Mouse (Mus musculus) splenic B cell, adult 2 months (primary cell): ENCODE data around the gene Ccdc33.

ENCODE experiments used
- DNase-seq: peaks from one replicate; pipeline ENCODE4 v3.0.0-alpha.2; 2011; ENCODE audit warnings: low read depth, low spot score
- H3K27me3 ChIP-seq: 2 replicates; pipeline ENCODE4 v1.6.1; 2012; ENCODE audit warnings: mild to moderate bottlenecking, low read length, moderate library complexity, mixed read lengths; ENCODE audit not compliant: control insufficient read depth, poor library complexity, insufficient read depth, severe bottlenecking
- H3K36me3 ChIP-seq: 2 replicates; pipeline ENCODE4 v1.6.1; 2012; ENCODE audit warnings: mild to moderate bottlenecking, low read length, moderate library complexity, mixed read lengths; ENCODE audit not compliant: control insufficient read depth, poor library complexity, insufficient read depth, severe bottlenecking

Gene Ccdc33

GRCm38 (mm10) chr9:58143419-58143818 lies 24.8 kb upstream of the Ccdc33 start:
- no peak for DNase-seq
- Histone ChIP-seq H3K27me3 (no peaks in the 10 kb centered on the region), H3K36me3 (no peaks in the 10 kb centered on the region)

GRCm38 (mm10) chr9:58139947-58140346 lies 21.3 kb upstream of the Ccdc33 start:
- Histone ChIP-seq H3K36me3 (no peaks in the 10 kb centered on the region), H3K27me3 (no peaks in the 10 kb centered on the region)
- DNase-seq = no peak

- H3K36me3 ChIP-seq = no peaks in the 10 kb centered on the region
- no peaks in the 10 kb centered on the region for H3K27me3 ChIP-seq
- DNase-seq = no peak
Observed at GRCm38 (mm10) chr9:58135921-58136321, 17.3 kb upstream of the Ccdc33 start.

- H3K36me3 ChIP-seq = no peaks in the 10 kb centered on the region
- H3K27me3 ChIP-seq = no peaks in the 10 kb centered on the region
- no peak for DNase-seq
Observed at GRCm38 (mm10) chr9:58134906-58135305, 16.3 kb upstream of the Ccdc33 start.

- no peak for DNase-seq
- Histone ChIP-seq H3K27me3 (no peaks in the 10 kb centered on the region), H3K36me3 (no peaks in the 10 kb centered on the region)
Observed at GRCm38 (mm10) chr9:58133893-58134884, 15.6 kb upstream of the Ccdc33 start.

- H3K27me3 ChIP-seq = no peaks in the 10 kb centered on the region
- H3K36me3 ChIP-seq = no peaks in the 10 kb centered on the region
- DNase-seq = no peak
Observed at GRCm38 (mm10) chr9:58131735-58132134, 13.1 kb upstream of the Ccdc33 start.

- no peaks in the 10 kb centered on the region for H3K27me3 ChIP-seq
- no peak for DNase-seq
- no peaks in the 10 kb centered on the region for H3K36me3 ChIP-seq
Observed at GRCm38 (mm10) chr9:58130909-58131308, 12.3 kb upstream of the Ccdc33 start.

- H3K36me3 ChIP-seq = no peaks in the 10 kb centered on the region
- no peaks in the 10 kb centered on the region for H3K27me3 ChIP-seq
- DNase-seq = no peak
Observed at GRCm38 (mm10) chr9:58129508-58129907, 10.9 kb upstream of the Ccdc33 start.

GRCm38 (mm10) chr9:58128926-58129413 lies 10.3 kb upstream of the Ccdc33 start:
- Histone ChIP-seq H3K36me3 (no peaks in the 10 kb centered on the region), H3K27me3 (no peaks in the 10 kb centered on the region)
- no peak for DNase-seq

- H3K36me3 ChIP-seq = no peaks in the 10 kb centered on the region
- H3K27me3 ChIP-seq = no peaks in the 10 kb centered on the region
- DNase-seq = no peak
Observed at GRCm38 (mm10) chr9:58125811-58126210, 7.2 kb upstream of the Ccdc33 start.

- DNase-seq = no peak
- no peaks in the 10 kb centered on the region for H3K36me3 ChIP-seq
- no peaks in the 10 kb centered on the region for H3K27me3 ChIP-seq
Observed at GRCm38 (mm10) chr9:58125085-58125484, 6.5 kb upstream of the Ccdc33 start.

GRCm38 (mm10) chr9:58116024-58116651 lies 2.5 kb downstream of the Ccdc33 start:
- no peak for DNase-seq
- Histone ChIP-seq H3K27me3 (no peaks in the 10 kb centered on the region), H3K36me3 (no peaks in the 10 kb centered on the region)

- no peaks in the 10 kb centered on the region for H3K27me3 ChIP-seq
- no peaks in the 10 kb centered on the region for H3K36me3 ChIP-seq
- no peak for DNase-seq
Observed at GRCm38 (mm10) chr9:58115297-58115925, 3.2 kb downstream of the Ccdc33 start.

GRCm38 (mm10) chr9:58114019-58114418 lies 4.6 kb downstream of the Ccdc33 start:
- DNase-seq = no peak
- H3K27me3 ChIP-seq = no peaks in the 10 kb centered on the region
- no peaks in the 10 kb centered on the region for H3K36me3 ChIP-seq
